1 mouse cellular context compared by ENCODE assay signal in the genomic region with DNA sequence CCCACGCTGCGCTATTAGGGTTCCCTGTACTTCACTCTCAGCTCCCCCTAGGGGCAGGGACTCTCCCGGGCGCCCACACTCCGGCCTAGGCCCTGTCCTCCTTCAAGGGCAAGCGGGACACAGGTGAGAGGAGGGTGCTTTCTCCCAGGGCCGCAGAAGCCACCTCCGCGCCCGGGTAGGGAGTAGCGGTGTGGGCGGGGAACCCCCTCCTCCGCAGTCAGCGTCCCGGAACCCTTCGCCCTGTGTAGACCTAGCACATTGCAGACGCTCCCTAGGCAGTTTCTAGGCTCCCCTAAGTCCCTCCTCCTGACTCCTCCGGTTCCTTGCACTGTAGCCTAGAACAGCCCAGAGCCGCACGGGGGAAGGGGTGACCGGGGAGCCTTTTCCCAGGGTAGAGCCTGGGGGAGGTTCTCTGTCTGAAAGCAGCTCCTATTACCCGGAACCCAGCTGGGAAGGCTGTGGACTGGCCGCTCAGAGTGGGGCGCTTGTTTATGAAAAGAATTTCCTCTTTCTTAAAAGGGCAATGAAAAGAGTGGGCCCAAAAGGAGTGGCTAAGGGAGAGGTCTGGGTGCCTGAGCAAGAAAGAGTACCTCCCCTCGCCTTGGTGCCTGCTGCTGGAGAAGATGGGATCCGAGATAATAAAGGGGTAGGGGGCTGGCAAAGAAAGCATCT.
TF ChIP-seq lines count a peak whose summit lies in the region.

No protein-coding gene starts in this region.

TF ChIP-seq in MEL, 35 proteins besides CTCF, POLR2A, EP300 and RAD21 (continued from another document):
- TF ChIP-seq TAL1 (IDR thresholded peaks at IDR 0.05; ENCODE audit: low read length) (no peak), SIN3A (IDR thresholded peaks at IDR 0.05; ENCODE audit: low read length) (peak; percentile 99), UBTF (IDR thresholded peaks at IDR 0.05; ENCODE audit: borderline replicate concordance, insufficient read depth, low read depth, low read length) (peak; percentile 92; the same call in 1 of the 2 replicates), CHD1 (IDR thresholded peaks at IDR 0.05; ENCODE audit: low read depth, low read length) (no peak), ZC3H11A (IDR thresholded peaks at IDR 0.05; ENCODE audit: low read depth, low read length) (peak; percentile 62), MYC (IDR thresholded peaks at IDR 0.05; ENCODE audit: low read depth, low read length) (no peak), KAT2A (conservative IDR thresholded peaks at IDR 0.05; ENCODE audit: low read depth, low read length) (no peak; the same call in 1 of the 2 replicates), MAFK (IDR thresholded peaks at IDR 0.05; ENCODE audit: borderline replicate concordance, low read depth, low read length) (no peak), ETS1 (IDR thresholded peaks at IDR 0.05; ENCODE audit: low read depth, low read length) (peak; percentile 39; the same call in 1 of the 2 replicates), USF1 (IDR thresholded peaks at IDR 0.05; ENCODE audit: low read depth, low read length) (peak; percentile 15; the same call in 1 of the 2 replicates), MEF2A (IDR thresholded peaks at IDR 0.05; ENCODE audit: extremely low read depth, insufficient replicate concordance, low read depth, low read length, poor library complexity, severe bottlenecking) (no peak), SMC3 (IDR thresholded peaks at IDR 0.05; ENCODE audit: low read depth, low read length) (no peak; the same call in 1 of the 2 replicates), POLR2AphosphoS2 (IDR thresholded peaks at IDR 0.05; ENCODE audit: low read length) (no peak; the same call in 1 of the 2 replicates), ZNF384 (IDR thresholded peaks at IDR 0.05; ENCODE audit: low read depth, low read length) (no peak), BHLHE40 (IDR thresholded peaks at IDR 0.05; ENCODE audit: borderline replicate concordance, low read depth, low read length) (no peak), ELF1 (IDR thresholded peaks at IDR 0.05; ENCODE audit: low read depth, low read length) (peak; percentile 72), MAZ (IDR thresholded peaks at IDR 0.05; ENCODE audit: low read depth, low read length) (peak; percentile 98), MXI1 (IDR thresholded peaks at IDR 0.05; ENCODE audit: low read depth, low read length) (peak; percentile 82), ZMIZ1 (IDR thresholded peaks at IDR 0.05; ENCODE audit: low read depth, low read length) (no peak), CHD2 (IDR thresholded peaks at IDR 0.05; ENCODE audit: low read length) (no peak), TCF12 (IDR thresholded peaks at IDR 0.05; ENCODE audit: low read depth, low read length) (no peak; the same call in 1 of the 2 replicates), MYB (IDR thresholded peaks at IDR 0.05; ENCODE audit: low read depth, low read length) (no peak), ZKSCAN1 (IDR thresholded peaks at IDR 0.05; ENCODE audit: low read depth, low read length) (no peak), JUND (IDR thresholded peaks at IDR 0.05; ENCODE audit: low read depth, low read length) (no peak), GABPA (IDR thresholded peaks at IDR 0.05; ENCODE audit: low read depth, low read length) (no peak), NELFE (IDR thresholded peaks at IDR 0.05; ENCODE audit: low read depth, low read length) (0 out of 2 replicates have a peak, but pooled peaks have one; percentile 26), E2F4 (IDR thresholded peaks at IDR 0.05; ENCODE audit: borderline replicate concordance, low read depth, low read length) (no peak), NRF1 (IDR thresholded peaks at IDR 0.05; ENCODE audit: insufficient read depth, low read depth, low read length, poor library complexity, severe bottlenecking) (no peak), TBP (IDR thresholded peaks at IDR 0.05; ENCODE audit: low read depth, low read length) (0 out of 2 replicates have a peak, but pooled peaks have one; percentile 39), RCOR1 (IDR thresholded peaks at IDR 0.05; ENCODE audit: low read depth, low read length) (peak; percentile 82; the same call in 1 of the 2 replicates), USF2 (IDR thresholded peaks at IDR 0.05; ENCODE audit: borderline replicate concordance in 1 of 2, insufficient read depth in 1 of 2, low read depth in 1 of 2, low read length in 2 of 2) (no peak), POLR2AphosphoS5 (IDR thresholded peaks at IDR 0.05; ENCODE audit: borderline replicate concordance, low read depth, low read length) (no peak)
TF ChIP-seq in MEL: peak in this region for 13.
